Mouse (Mus musculus) hindbrain, postnatal 0 days (tissue): ENCODE results near the gene Itpr2. TPM values are rescaled to one million over a fixed set of nuclear protein-coding genes. Genes with fewer than 3 reads are reported as not detected.

Experiments used
- ATAC-seq: fragments of 200-750 bp; cut with Nextera tagmentation; 2 replicates; pipeline ENCODE4 v1.8.0; 2017; ENCODE audit warnings: mild to moderate bottlenecking, moderate TSS enrichment, moderate library complexity
- DNase-seq: peaks from one replicate; pipeline ENCODE4 v3.0.0-alpha.2; 2015; ENCODE audit warnings: low spot score
- H3K27ac ChIP-seq: fragments of 300-500 bp; sonication (generic); 2 replicates; pipeline ENCODE4 v1.5.1; 2014; ENCODE audit warnings: mild to moderate bottlenecking
- H3K27me3 ChIP-seq: fragments of 300-500 bp; sonication (generic); 2 replicates; pipeline ENCODE4 v1.6.1; 2014; ENCODE audit warnings: low read length, mixed read lengths; ENCODE audit not compliant: insufficient read depth
- H3K36me3 ChIP-seq: fragments of 300-500 bp; sonication (generic); 2 replicates; pipeline ENCODE4 v1.6.1; 2014; ENCODE audit warnings: low read length, mixed read lengths; ENCODE audit not compliant: insufficient read depth
- H3K4me1 ChIP-seq: fragments of 300-500 bp; sonication (generic); 2 replicates; pipeline ENCODE4 v1.6.1; 2014; ENCODE audit warnings: antibody characterized with exemption, low read length, mixed read lengths; ENCODE audit not compliant: insufficient read depth
- H3K4me2 ChIP-seq: fragments of 300-500 bp; sonication (generic); 2 replicates; pipeline ENCODE4 v1.6.1; 2014; ENCODE audit warnings: low read depth, mild to moderate bottlenecking, low read length, moderate library complexity, mixed read lengths
- H3K4me3 ChIP-seq: fragments of 300-500 bp; sonication (generic); 2 replicates; pipeline ENCODE4 v1.5.1; 2014; ENCODE audit warnings: low read length
- H3K9ac ChIP-seq: fragments of 300-500 bp; sonication (generic); replicated peaks from 2 replicates; pipeline ENCODE4 v1.6.1; 2014; ENCODE audit warnings: mild to moderate bottlenecking, low read length, moderate library complexity, mixed read lengths
- H3K9me3 ChIP-seq: fragments of 300-500 bp; sonication (generic); 2 replicates; pipeline ENCODE4 v1.6.1; 2016; ENCODE audit warnings: low read length, mixed read lengths
- CTCF ChIP-seq: IDR thresholded peaks from 2 replicates; pipeline ENCODE4 v1.5.1; 2016; ENCODE audit warnings: antibody characterized with exemption, control low read depth, low read depth
- WGBS: fragments of 180-500 bp; shearing (Covaris S2); extraction: QIAGEN DNeasy Blood & Tissue Kit; methylation state at CpG from one replicate; pipeline ENCODE4 v1.1.7; 2014; 5-methylcytosine and 5-hydroxymethylcytosine counted together
- polyA plus RNA-seq: library from polyadenylated mRNA; unstranded; fragments of >200 nt; fragmentation: Nextera tagmentation; extraction: Ambion mirVana; gene quantifications from 2 replicates; pipeline ENCODE4 v1.2.1, GENCODE M21; 2015
- total RNA-seq: library from RNA; depleted of rRNA; stranded (reverse); fragments of >200 nt; gene quantifications from 2 replicates; pipeline ENCODE4 v1.2.3, GENCODE M21; 2014

The Itpr2 gene
- total and polyA plus RNA-seq, 2 experiments from 2014 or later = 15.3 to 15.7 TPM

DNA sequence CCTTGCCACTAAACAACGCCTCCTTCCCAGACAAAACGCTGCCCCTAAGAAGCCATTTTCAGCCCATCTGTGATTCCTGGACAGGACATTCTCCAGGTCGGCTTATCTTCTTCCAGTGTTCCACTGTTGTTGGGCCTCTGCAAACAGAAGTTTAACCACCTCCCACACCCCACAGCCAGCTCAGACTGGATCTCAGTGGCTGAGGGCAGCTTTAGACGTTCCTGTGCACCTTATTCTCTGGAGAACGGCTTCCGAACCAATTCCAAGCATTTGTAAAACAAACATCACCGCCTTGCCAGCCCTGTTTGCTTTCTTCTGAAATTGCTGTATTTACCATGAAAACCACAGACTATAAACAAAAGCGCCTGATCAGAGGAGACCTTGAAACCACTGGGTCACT, 41.1 kb downstream of the Itpr2 start:
- Histone ChIP-seq H3K4me3 (no peak overlapping the region), H3K27ac (no peak overlapping the region), H3K27me3 (no peaks in the 10 kb centered on the region), H3K9ac (no peak overlapping the region), H3K9me3 (no peaks in the 10 kb centered on the region), H3K4me1 (no peaks in the 10 kb centered on the region), H3K36me3 (no peaks in the 10 kb centered on the region), H3K4me2 (no peak overlapping the region)
- DNase-seq (no peak), ATAC-seq (no peak)
- TF ChIP-seq CTCF = no peak
- 85% methylated on average over 8 of the region's 8 CpGs for WGBS

DNA sequence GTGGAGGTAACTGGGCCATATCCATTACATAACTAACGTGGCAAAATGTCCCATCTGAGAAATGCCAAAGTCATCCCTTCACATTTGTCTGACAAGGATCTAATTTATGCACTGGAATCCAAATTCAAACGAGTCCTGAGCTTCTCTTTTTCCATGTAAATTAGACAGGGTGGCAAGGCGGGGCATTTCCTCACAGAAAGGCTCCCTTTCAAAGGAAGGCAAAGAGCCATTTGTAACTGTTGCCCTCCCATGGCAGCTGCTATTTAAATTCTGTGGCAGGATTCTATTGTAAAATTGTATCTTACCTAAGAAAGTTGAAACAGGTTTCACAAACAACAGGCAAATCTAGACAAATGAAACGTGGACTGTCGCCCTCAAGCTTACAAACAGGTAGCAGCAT, 43.6 kb downstream of the Itpr2 start:
- Histone ChIP-seq H3K9ac (no peak overlapping the region), H3K4me2 (no peak overlapping the region), H3K9me3 (no peaks in the 10 kb centered on the region), H3K4me3 (no peak overlapping the region), H3K27ac (peak overlapping the region; percentile 26; the same call in 1 of the 2 replicates), H3K4me1 (no peaks in the 10 kb centered on the region), H3K36me3 (no peaks in the 10 kb centered on the region), H3K27me3 (no peaks in the 10 kb centered on the region)
- no peak for TF ChIP-seq CTCF
- ATAC-seq = no peak
- no peak for DNase-seq
- WGBS = 29% methylated on average over 5 of the region's 5 CpGs

DNA sequence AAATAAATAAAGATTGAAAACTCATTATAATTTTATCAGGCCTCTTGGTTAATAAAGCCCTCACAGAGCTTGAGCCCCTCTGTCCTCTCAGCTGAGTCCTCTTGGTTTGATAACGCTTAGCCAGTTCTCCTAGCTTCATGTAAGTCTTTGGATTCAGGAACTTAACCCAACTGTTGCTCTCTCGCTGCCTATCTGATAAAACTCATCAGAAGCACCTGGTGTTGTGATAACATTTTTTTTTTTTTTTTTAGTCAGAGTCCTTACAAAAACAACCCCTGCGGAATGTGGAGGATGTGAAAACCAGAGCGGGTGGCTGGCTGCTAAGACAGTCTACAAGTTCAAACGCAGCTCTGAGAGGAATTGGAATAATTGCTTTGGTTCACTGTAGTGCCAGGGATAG, 45.3 kb downstream of the Itpr2 start:
- ATAC-seq = no peak

DNA sequence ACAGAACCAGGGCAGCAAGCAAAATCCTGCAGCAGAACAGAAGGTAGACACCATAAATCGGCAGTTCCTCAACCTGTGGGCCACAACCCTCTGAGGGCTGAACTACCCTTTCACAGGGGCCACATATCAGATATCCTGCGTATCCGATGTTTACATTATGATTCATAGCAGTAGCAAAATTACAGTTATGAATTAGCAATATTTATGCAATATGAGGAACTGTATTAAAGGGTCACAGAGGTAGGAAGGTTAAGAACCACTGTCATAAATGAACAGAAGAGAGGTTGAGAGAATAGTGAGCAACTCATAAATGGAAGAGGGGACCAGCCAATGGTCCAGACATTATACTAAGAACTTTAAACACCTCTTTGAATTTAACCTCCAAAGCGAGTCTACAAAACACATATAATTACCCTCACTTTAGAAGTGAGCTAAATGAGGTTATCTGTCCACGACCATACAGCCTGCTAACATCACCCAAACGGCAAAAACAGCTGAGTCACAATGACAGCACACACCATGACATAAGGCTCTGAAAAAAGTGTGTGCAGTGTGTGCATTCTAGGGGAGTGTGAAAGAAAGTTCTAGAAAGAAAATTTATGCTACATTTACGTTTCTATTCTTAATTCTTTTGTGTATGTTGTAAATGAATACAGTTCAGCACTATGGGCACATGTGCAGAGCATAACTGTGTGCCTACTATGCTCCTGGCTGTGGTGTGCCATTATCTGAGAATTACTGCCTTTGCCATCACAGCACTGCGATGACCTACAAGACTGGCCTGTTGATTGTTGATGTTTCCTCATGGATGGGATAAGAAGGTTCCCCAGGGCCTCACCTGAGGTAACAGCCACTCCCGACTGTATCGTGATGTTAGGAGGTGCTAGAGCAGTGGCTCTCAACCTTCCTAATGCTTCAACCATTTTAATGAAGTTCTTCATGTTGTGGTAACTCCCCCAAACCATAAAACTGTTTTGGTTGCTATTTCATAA, 47.2 kb downstream of the Itpr2 start:
- no peak overlapping the region for H3K27ac ChIP-seq
- no peak overlapping the region for H3K9ac ChIP-seq
- no peak for DNase-seq
- H3K9me3 ChIP-seq = no peaks in the 10 kb centered on the region
- H3K36me3 ChIP-seq = no peaks in the 10 kb centered on the region
- no peak overlapping the region for H3K4me3 ChIP-seq
- no peak for TF ChIP-seq CTCF
- ATAC-seq = no peak
- WGBS = 87% methylated on average over 10 of the region's 10 CpGs
- no peaks in the 10 kb centered on the region for H3K4me1 ChIP-seq
- H3K4me2 ChIP-seq = no peak overlapping the region
- H3K27me3 ChIP-seq = no peaks in the 10 kb centered on the region

More for the DNA sequence above, 45.3 kb downstream of the Itpr2 start:
- H3K36me3 ChIP-seq = no peaks in the 10 kb centered on the region
- no peak overlapping the region for H3K9ac ChIP-seq
- 94% methylated on average over 5 of the region's 5 CpGs for WGBS
- no peak overlapping the region for H3K27ac ChIP-seq
- TF ChIP-seq CTCF = no peak
- H3K4me1 ChIP-seq = no peaks in the 10 kb centered on the region
- H3K9me3 ChIP-seq = no peaks in the 10 kb centered on the region
- no peak overlapping the region for H3K4me3 ChIP-seq
- H3K27me3 ChIP-seq = no peaks in the 10 kb centered on the region
- no peak overlapping the region for H3K4me2 ChIP-seq
- no peak for DNase-seq

DNA sequence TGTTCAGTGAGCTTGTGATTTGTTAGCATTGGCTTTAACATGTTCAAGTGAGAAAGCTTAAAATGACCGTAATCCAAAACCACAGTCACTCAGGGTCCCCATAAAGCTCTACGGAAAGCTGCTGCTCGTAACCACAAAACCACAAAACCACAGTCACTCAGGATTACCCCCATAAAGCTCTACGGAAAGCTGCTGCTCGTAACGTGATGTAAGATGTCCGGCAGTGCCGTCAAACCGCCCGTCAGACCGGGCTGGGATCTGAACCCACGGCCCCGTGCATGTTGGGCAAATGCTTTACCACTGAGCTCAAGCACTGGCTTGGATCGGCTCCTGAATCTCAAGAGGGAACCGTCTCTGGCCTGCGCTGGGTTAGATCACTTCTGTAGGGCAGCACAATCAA, 49.5 kb downstream of the Itpr2 start:
- 96% methylated on average over 16 of the region's 16 CpGs for WGBS
- H3K4me3 ChIP-seq = no peak overlapping the region

DNA sequence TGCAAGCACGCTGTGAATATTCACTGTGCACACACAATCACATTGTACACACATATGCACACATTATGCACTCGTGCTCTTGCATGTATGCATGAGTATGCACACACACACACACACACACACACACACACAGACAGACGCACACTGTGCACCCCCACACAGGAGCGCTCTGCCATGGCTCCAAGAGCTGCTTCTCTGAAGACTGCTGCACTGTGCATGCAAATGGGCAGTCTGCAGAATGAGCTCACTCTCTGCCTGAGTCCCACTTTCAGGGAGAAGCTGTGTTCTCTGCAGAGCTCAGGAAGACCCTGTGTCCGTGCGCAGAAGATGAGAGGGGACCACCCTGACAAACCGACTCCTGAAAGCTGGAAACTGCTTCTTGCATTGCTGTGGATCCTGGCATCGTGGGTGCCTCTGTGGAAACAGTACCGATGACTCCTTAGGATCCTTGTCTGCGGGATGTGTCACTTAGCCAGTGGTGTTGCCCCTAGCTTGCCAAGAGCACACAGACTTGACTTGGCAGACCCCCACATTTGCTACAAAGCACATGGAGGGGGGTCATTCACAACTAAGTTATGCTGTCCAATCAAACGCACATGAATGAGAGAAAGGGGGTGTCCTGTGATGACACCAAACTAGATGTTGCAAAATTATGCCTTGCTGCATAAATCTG, 55.9 kb downstream of the Itpr2 start:
- no peaks in the 10 kb centered on the region for H3K4me1 ChIP-seq
- ATAC-seq (peak; percentile 98), DNase-seq (peak; percentile 64)
- peak overlapping the region; percentile 74 for H3K27ac ChIP-seq
- no peaks in the 10 kb centered on the region for H3K36me3 ChIP-seq
- H3K9ac ChIP-seq = no peak overlapping the region
- WGBS = 63% methylated on average over 11 of the region's 11 CpGs
- no peak overlapping the region for H3K4me3 ChIP-seq
- H3K9me3 ChIP-seq = no peaks in the 10 kb centered on the region
- 0 out of 2 replicates have a peak overlapping the region, but pooled peaks have one; percentile 19 for H3K4me2 ChIP-seq
- TF ChIP-seq CTCF = no peak
- H3K27me3 ChIP-seq = no peaks in the 10 kb centered on the region

More for the DNA sequence above, 49.5 kb downstream of the Itpr2 start:
- TF ChIP-seq CTCF = no peak
- Histone ChIP-seq H3K4me2 (no peak overlapping the region), H3K36me3 (no peaks in the 10 kb centered on the region), H3K9me3 (no peaks in the 10 kb centered on the region), H3K9ac (no peak overlapping the region), H3K27ac (no peak overlapping the region), H3K27me3 (no peaks in the 10 kb centered on the region), H3K4me1 (no peaks in the 10 kb centered on the region)
- ATAC-seq (no peak), DNase-seq (no peak)
